Mouse (Mus musculus): ENCODE measurements around the gene Ptger1.

Ptger1 gene

DNA sequence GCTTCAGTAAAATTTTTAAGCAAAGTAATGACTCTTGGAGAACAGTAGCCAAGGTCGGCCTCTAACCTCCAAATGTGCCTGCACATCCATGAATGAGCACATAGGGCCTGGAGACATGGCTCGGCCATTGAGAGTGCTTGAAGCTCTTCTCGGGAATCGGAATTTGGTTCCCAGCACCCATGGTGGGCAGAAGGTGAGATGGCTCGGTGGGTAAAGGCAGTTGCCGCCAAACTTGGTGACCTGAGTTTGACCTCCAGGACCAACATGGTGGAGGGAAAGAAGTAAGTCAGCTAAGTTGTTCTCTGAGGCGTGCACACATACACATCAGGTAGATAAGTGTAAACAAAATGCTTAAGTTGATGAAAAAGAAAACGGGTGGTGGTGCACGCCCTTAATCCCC is 10.4 kb upstream of the Ptger1 start:
- no peak for DNase-seq (ENCODE audit: low read depth, low spot score)

DNA sequence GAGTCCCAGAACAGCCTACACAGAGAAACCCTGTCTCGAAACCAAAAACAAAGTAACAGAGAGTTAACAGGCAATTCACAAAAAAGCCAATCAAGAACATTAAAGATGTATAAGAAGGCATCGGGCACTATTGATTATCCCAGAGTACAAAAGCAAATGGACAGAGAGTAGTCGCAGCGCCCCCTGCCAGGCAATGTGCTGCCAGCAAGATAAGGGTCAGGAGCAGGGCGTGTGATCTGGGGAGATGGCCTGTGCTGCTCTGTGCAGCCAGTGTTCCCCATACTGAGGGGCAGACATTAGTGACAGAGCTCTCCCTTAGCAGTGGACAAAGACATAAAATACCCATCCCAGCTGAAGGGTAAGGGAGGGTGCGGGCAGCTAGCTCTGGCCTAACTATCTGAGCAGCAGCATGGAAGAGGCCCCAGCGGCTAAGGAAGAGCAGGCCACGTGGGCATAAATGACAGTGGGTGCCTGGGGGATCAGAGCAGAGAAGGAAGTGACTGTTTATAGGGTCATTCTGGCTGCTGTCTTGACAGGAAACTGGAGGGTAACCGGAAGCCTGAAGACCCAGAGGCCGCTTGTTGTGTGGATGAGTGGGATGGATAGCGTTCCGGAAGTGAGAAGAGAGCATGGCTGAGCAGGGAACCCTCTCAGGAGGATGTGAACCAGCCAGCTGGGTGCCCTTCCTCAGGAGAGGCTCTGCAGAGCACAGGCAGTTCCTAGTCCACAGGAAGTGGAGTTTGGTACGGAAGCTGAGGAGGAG is 9.8 kb upstream of the Ptger1 start:
- no peak for DNase-seq (ENCODE audit: low read depth, low spot score)

DNA sequence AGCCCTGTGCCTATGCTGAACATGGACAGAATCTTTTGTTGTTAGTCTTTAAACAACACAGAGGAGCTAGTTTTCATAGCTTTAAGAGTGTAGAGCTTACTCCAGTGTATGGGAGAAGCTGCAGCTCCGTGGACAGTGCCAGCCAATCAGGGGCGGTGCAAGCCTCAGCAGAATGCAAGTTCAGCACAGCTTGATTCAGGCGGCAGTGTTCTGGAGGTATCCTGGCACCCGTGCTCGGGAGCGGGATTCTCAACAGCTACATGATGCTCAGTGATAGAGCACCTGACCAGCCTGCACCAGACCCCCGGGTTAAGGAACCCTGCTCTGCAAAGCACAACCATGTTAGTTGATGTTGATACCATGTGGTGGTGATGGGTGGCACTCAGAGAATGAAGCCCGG is 5.9 kb upstream of the Ptger1 start:
- DNase-seq (ENCODE audit: low read depth, low spot score): no peak

DNA sequence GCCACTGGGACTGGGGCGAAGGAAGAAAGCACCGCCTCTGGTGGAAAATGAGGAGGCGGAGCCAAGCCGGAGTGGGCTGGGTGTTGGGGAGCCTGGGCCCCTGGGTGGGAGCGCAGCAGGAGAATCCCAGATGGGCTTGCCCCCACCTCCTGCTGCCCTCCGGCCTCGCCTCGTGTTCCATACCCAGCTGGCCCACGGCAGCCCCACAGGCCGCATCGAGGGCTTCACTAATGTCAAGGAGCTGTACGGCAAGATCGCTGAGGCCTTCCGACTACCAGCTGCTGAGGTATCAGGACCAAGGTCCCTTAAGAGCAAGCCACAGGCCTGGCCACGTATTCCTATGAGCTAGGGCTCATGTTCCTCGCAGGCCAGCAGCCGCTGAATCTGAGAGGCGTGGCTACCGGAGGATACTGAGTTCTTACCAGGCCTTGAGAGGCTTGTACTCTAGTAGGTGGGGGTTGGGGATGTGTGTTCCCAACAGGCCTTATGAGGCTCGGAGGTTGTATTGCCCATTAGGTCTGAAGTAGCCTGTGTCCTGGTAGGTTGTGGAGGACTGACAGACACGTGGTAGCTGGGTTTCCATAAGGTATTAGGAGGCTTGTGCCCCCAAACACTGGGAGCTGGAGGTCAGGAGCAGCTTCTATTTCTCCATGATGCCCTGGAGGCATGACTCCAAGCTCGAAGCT is 5.3 kb upstream of the Ptger1 start:
- DNase-seq (ENCODE audit: low read depth, low spot score): no peak

DNA sequence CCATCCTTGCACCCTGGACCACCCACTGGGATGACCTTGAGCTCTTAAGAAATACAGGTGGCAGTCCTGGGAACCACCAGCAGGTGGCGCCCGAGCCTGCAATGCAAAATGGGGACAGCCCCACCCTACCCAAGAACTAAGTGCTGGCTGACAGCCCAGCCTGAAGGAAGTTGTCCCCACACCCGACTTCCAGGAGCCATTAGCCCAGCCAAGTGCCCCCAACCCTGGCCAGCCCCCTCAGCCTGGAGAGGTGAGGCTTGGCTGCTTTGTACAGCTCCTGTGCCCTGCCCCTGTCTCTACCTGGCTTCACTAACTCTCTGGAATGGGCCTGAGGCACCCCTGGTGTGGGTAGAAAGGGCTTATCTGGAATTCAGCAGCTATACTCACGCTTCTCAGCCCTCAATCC is 4.1 kb upstream of the Ptger1 start:
- peak; percentile 28 for DNase-seq (ENCODE audit: low read depth, low spot score)

DNA sequence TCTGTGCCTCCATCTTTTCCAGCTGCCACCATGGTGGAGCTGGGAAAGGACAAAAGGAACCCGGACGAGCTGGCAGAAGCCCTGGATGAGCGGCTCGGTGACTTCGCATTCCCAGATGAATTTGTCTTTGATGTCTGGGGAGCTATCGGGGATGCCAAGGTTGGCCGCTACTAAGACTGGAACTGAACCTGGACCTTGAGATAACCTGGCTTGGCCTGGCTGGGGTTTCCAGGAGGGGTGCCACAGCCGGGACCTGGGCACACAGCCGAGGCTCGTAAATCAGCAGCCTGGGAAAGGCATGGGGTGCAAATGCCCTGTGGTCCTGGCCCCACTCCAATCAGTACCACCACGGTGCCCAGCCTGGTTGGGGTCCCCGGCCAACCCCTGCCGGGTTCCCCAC is 2.4 kb upstream of the Ptger1 start:
- DNase-seq (ENCODE audit: low read depth, low spot score): no peak

DNA sequence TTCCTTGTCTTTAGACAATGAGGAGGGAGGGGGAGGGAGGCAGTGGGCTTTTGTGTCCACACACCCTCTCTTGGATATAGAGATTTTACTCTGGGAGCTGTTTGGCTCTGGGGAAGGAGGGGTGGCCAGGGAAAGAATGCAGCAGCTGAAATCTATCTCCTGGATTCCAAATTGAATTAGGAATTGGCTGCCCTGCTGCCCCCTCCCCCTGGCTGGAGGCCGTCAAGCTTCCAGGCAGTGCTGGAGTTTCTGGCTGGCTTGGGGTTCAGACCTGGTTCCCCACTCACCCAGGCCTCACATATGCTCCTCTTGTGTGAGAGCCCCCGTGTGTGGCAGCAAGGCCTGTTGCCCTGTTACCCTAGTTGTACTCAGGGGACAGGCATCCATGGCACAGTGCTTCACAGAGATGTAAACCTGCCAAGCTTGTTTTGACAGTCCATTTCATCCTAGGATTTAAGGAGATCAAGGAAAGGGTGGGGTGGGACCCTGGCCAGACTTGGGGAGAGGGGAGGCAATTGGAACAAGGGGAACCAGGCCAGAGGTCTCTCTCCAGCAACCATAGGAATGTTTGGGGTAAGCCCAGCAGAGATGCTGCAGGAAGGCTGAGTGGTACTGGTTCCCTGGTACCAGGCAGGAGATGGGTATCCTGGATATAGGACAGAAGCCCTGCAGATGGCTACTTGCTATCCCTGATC is 1.4 kb upstream of the Ptger1 start:
- no peak for DNase-seq (ENCODE audit: low read depth, low spot score)

DNA sequence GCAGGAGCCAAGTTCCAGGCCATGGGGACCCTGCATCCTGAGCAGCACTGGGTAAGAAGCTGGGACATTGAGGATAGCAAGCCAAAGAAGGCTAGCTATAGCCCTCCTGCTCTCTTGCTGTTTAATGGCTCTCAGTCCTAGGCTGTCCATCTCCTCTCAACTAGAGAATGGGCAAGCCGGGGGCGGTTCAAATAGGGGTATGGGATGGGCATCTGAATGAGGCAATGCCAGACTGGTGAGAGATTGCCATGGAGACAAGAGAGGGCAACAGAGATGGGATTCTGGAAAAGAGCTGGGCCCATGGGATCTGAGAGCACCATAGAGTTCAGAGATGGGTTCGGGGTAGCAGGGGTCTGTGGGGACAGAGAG is 372 bp downstream of the Ptger1 start:
- DNase-seq (ENCODE audit: low read depth, low spot score): no peak

DNA sequence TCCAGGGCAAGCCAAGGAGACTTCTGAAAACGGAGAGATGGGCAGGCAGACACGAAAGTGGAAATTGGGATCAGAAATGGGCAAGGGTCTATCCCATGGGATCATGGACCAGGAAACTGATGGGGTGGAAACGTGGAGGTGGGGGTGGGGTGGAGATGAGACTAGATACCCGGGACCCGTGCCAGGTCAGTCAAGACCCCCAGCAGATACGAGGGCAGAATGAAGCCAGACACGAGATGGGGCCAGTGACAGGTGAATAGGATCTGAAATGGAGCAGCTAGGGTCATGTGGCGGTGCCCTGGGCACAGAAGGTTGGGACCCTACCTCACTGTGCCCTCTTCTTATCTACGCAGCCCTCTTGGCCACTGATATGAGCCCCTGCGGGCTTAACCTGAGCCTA is 1.0 kb downstream of the Ptger1 start:
- DNase-seq (ENCODE audit: low read depth, low spot score): no peak

DNA sequence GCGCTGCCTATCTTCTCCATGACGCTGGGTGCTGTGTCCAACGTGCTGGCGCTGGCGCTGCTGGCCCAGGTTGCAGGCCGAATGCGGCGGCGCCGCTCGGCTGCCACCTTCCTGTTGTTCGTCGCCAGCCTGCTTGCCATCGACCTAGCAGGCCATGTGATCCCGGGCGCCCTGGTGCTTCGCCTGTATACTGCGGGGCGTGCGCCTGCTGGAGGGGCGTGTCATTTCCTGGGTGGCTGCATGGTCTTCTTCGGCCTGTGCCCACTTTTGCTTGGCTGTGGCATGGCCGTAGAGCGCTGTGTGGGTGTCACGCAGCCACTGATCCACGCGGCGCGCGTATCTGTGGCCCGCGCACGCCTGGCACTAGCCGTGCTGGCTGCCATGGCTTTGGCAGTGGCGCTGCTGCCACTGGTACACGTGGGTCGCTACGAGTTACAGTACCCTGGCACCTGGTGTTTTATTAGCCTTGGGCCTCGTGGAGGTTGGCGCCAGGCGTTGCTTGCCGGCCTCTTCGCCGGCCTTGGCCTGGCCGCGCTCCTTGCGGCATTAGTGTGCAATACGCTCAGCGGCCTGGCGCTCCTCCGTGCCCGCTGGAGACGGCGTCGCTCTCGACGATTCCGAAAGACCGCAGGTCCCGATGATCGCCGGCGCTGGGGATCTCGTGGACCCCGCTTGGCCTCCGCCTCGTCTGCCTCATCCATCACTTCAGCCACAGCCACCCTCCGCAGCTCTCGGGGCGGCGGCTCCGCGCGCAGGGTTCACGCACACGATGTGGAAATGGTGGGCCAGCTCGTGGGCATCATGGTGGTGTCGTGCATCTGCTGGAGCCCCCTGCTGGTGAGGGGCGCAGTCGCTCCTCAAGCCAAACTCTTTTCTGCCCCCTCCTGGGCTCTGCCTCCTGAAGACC is 1.8 kb downstream of the Ptger1 start:
- DNase-seq (ENCODE audit: low read depth, low spot score): peak; percentile 55

DNA sequence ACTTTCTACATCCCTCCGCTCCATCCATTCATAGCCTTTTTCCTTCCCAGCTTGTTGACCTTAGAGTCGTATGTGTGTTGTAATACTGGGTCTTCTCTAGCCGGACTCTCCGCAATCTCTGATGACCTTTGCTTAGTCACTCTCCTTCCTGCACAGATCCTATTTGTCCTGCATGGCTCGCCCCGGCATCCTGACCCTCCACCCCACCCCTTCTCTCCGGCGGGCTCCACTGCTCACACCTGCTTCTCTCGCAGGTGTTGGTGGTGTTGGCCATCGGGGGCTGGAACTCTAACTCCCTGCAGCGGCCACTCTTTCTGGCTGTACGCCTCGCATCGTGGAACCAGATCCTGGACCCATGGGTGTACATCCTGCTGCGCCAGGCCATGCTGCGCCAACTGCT is 2.5 kb downstream of the Ptger1 start:
- no peak for DNase-seq (ENCODE audit: low read depth, low spot score)

DNA sequence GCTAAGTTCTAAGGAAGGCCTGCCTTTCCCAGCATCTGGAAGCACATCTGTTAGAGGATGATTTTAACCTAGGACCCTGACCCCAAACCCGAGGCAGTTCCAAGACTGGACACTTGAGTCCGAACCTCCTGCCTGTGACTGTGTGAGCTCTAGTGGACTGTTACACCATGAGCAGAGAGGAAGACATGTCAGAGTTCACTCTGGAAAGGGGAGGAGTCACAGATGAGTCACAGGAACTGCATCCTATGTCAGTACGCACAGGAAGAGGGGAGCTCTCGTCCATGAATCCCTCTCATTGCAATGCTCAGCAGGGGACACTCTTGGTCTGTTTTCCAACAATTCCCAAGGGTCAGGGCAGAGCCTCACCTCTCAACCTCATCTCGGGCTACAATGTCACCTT is 6.5 kb downstream of the Ptger1 start:
- no peak for DNase-seq (ENCODE audit: low read depth, low spot score)

DNA sequence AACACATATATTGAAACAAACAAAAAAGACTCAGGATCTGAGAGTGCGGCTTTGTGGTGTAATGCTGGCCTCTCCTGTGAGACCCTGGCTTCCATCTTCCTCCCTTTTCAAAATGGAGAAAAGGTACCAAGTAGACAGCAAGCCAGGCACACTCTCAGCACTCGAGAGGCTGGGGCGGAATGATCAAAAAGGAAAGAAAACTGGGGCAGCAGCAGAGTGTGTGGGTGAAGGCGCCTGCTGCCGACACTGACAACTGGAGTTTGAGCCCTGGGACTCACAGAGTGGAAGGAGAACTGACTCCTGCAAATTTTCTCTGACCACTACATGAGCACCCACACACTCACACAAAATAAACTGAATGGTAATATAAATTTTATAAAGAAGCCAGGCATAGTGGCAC is 8.0 kb downstream of the Ptger1 start:
- no peak for DNase-seq (ENCODE audit: low read depth, low spot score)

DNA sequence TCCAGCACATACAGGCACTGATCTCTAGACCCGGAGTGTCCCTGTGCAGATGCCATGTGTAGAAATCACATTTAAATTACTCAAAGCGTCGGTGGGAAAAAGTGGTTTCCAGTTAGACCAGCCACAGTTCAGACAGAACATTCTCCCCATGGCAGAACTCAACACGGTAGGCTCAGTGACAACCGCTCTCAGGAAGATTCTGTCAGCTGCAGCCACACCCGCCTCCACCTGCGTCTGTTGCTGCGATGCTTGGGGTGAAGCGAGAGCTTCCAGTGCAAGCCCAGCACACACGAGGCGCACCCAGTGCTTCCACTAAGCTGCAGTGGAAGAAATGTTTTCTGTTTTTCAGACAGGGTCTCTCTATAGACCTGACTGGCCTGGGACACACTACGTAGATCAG is 13.4 kb downstream of the Ptger1 start:
- DNase-seq (ENCODE audit: low read depth, low spot score): no peak

DNA sequence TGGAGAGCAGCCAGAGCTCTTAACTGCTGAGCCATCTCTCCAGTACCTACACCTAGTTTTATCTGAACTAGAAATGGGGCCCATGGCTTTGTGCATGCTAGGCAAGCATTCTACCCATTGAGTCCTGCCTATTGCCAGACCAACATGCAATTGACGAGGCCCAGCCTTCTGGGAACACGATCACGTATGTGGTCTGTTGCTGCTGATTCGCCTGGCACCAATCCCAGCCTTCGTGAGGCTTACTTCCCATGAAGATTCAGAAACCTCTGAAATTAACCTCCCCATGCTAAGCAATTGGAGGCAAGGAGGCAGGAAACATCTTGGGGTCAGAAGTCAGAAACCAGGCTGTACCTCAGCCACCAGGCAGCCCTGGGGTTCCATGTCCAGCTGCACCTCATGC is 14.1 kb downstream of the Ptger1 start:
- DNase-seq (ENCODE audit: low read depth, low spot score): no peak

DNA sequence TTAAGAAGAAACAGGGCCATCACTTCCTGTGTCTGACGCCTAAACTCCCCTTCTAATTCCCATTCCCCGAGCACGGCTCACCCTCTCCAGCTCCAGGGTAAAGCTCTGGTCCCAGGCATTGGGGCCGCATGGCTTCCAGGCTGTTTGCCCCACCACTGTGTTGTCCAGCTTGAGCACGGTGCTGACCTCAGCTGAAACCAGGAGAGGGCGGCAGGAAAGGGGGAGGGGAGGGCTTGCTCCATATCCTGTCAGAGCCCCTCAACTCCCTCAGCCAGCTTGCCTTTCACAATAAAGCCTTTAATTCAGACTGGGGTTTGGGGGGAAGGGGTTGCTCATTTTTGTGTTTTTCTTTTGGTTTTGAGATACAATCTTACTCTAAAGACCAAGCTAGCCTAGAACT is 14.6 kb downstream of the Ptger1 start:
- no peak for DNase-seq (ENCODE audit: low read depth, low spot score)

DNA sequence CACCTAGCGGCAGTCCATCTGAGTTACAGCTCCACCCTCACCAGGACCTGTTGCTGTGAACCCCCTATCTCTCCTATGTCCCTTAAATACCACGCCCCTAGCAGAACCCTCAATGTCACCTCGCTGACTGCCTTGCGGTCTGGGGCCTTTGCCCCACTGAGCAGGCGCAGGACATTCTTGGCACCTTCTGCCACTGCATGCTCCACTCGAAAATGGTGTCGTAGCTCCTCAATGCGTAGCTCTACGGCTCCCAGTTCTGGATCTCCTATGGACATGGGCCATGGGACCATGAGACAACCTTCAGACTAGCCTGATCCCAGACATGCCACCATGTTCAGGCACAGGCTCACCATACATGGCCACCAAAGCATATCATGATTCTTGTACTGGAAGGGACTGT is 18.0 kb downstream of the Ptger1 start:
- no peak for DNase-seq (ENCODE audit: low read depth, low spot score)

DNA sequence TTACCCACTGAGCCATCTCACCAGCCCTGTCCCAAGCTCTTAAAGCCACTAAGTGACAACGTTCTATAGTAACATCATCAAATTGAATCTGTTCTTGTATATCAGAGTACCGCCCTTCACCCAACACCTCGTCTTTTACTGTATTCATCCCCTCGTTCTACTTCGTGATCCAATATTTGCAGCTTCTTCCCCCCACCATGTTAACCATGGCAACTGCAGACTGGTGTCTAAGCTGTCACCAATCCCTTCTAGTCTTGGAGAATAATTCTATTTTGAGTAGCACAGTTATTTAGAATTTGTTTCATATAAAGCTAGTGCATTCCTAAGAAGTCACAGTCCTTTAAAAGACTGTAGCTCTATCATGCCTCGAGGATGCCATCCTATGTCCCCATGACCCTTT is 22.8 kb downstream of the Ptger1 start:
- DNase-seq (ENCODE audit: low read depth, low spot score): no peak

DNA sequence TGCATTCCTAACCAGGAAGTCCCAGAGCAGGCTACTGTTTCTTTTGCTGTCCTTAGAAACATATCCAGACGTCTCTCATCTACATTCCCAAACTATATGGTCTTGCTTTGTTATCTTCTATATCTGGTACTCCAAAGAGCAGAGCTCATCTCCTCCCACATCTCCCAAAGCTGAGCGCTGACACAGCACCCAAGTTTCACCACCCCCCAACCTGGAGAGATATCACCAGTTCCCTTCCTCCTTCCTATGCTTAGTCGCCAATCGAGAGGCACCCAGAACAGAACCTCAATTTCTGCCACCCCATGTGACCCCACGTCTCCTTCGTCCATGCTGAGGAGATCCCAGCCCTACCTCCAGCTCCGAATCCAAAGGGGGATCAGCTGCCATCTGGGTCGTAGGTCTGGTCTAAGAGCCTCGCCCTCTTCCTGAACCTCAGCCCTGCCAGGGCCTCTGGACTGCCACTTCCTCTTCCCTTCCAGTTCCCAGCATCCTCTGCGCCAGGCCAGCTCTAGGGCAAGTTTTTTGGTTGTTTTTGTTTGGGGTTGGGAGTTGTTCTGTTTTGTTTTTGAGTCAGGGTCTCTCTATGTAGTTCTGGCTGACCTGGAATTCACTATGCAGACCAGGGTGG is 27.2 kb downstream of the Ptger1 start:
- DNase-seq (ENCODE audit: low read depth, low spot score): no peak

DNA sequence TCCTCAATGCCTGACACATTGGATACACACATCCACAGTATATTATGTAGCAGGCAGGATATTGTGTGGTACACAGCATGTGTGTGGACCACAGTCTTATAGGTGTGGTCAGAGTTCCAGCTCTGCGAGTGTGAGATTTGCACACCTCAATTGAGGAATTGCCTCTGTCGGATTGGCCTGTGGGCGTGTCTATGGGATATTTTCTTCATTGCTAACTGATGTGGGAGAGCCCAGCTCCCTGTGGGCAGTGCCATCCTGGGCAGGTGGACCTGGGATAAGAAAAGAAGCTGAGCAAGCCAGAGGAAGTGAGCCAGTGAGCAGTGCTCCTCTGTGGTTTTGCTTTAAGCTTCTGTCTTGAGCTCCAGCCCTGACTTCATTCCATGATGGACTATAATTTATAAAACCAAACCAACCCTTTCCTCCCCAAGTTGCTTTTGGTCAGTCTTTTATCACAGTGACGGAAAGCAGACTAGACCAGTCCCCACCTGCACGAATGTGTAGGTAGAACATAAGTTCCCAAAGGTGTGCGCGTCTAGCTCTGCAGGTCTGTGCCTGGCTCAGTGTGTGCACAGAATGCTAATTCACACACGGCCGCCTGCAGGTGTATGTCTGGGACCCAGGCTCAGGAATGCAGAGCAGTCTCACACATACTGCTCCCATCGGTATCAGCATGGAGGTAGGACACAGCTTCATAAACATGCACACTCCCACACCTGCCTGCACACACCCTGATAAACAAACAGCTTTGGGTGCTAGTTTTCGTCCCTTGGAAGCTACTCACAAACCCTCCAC is 28.1 kb downstream of the Ptger1 start:
- no peak for DNase-seq (ENCODE audit: low read depth, low spot score)

Measured in brain, embryonic 18.5 days (tissue).